Mouse (Mus musculus): Measurements from ENCODE around the gene Adcy1.

Gene Adcy1

DNA sequence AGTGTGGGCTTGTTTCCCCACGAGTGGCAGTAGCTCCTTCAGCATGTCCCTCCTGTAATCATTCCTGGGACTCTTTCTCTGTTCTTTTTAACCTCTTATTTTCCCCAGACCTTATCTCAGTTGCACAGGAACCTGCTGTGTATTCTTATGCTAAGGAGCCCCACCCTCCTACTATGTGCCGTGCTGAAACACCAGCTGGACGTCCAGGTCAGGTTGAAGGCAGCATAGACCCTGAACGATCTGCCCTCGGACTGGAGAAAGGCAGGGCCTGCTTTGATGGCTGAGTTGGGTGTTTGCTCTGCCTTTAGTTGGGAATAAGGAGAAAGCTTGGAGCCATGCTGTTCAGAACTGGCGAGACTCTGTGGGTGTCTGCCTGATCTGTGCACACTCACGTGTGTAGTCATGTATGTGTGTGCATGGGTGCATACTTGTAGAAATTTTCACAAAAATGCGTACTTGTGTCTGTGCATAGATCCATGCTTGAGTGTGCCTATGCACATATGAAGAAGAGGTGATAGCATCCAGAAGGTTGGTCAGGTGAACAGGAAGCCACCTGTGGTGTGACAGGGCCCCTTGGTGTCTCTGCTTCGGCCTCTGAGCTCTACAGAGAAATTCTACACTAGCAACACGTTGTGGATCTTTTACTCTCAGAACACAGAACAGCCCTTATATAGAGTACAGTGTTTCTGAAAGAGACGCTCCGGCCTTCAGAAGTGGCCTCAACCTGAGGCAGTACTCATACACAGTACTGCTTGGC, 5.4 kb downstream of the Adcy1 start:
- in situ Hi-C loops (cut with MboI; ENCODE audit: unreplicated experiment in 2 of 2) = no loop called here

DNA sequence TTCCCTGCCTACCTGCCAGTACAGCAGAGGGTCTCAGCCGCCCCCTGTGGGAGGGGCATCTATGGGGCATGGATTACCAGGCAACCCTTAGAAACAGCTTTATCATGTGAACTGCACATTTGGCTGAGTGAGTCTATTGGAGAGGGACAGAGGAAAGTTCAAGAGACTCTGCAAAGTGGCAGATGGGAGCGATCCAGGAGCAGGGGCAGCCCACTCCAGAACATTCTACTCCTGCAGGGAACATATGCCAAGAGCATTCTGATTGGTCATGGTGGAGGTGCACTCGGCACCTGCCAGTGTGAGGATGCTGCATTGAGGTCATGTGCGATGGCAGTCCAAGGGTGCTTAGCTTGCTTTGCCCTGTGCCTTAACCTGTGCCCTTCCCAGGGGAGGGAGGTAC, 6.5 kb downstream of the Adcy1 start:
- in situ Hi-C loops (cut with MboI; ENCODE audit: unreplicated experiment in 2 of 2) = no loop called here

DNA sequence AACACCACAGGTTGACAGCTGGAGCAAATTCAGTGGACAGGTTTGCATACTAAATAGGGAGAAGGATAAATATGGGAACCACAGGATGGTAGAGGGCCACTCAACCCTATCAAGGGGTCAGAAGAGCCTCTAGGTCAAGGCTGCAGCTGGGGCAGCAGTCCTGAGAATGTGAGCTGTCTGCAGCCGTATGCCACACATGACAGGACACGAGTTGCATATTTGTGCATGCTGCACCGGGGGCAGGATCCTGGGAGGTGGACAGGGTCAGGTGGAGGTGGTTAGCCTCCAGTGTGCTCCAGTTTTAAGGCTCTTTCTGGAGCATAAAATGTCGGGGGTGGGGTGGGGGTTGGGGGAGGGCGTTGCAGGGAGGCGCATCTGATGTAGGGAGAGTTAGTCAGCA, 8.3 kb downstream of the Adcy1 start:
- in situ Hi-C loops (cut with MboI; ENCODE audit: unreplicated experiment in 2 of 2) = no loop called here

DNA sequence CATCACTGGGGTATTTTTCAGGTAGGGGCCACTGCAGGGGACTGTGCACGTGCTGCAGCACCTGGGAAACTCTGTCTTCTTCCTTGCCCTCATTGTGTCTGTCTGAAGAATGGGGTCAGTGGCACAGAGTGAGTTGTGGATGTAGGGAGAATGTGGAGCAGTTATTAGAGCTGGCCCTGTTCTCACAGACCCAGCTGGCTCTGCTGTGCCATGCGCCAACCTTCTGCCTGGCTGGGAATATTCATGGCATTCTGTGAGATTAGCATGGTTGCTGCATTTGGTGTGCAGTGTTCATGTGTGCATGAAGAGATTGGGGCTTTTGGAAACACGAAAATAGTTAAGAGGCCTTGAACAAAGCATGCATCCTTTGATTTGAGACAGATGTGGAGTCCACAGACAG, 10.3 kb downstream of the Adcy1 start:
- in situ Hi-C loops (cut with MboI; ENCODE audit: unreplicated experiment in 2 of 2) = no loop called here

DNA sequence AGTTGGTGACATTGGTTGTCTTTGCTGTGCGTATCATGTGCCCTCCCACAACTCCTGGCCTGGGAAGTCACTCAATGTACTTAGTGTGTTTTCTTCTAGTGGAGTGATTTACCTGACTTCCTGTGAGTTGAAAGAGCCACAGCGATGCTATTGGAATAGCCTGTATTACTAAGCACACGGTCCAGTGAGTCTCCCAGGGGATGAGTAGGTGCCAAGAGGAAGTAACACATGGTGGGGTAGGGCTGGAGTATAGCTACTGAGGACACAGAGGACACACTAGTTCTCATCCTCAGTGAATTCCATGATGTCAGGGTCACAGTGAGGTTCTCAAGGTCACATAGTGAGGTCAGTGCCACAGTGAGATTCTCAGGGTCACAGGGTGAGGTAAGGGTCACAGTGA, 13.2 kb downstream of the Adcy1 start:
- in situ Hi-C loops (cut with MboI; ENCODE audit: unreplicated experiment in 2 of 2) = no loop called here

DNA sequence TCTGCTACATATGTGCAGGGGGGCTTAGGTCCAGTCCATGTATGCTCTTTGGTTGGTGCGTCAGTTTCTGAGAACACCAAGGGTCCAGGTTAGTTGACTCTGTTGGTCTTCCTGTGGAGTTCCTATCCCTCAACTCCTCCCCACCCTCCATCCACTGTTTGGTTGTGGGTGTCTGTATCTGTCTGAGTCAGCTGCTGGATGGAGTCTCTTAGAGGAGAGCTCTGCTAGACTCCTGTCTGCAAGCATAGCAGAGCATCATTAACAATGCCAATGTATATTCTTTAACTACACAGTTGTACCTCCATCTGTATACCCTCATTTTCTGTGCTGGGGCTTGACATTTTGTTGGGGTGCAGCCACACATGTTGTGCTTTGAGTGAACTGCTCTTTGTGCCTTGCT, 18.6 kb downstream of the Adcy1 start:
- in situ Hi-C loops (cut with MboI; ENCODE audit: unreplicated experiment in 2 of 2) = no loop called here

DNA sequence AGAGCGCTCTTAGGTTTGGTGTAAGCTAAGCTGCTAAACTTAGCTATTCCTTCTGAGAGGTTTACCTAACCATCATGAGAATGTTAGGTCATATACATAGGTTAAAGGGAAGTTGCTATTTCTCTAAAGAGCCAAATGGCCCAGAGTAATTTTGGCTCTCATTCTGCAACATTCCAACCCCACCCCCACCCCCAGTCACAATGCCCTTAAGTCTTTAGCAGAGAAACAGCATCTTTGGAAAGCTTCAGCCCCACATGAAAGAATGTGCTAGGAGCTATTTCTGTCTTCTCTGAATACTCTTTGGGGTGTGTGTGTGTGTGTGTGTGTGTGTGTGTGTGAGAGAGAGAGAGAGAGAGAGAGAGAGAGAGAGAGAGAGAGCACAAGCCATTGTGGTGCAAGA, 20.6 kb downstream of the Adcy1 start:
- in situ Hi-C loops (cut with MboI; ENCODE audit: unreplicated experiment in 2 of 2) = no loop called here

DNA sequence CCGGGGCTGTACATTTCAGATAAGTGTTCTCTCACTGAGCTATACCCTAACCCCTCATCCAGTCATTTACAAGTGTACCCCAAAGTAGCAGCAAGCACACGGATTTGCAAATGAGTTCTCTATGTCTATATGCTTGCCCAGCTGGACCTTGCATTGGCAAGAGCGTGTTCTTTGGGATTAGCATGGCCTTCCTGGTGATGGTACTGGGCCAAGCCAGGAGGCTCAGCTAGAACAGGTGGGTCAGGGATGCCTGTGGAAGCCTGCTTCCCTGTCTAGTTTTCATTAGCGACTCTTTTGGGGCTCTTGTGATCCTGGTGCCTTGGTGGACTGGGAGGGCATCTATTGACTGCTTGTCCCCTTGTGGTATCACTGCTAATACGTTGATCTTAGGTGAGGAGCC, 21.9 kb downstream of the Adcy1 start:
- in situ Hi-C loops (cut with MboI; ENCODE audit: unreplicated experiment in 2 of 2) = no loop called here

DNA sequence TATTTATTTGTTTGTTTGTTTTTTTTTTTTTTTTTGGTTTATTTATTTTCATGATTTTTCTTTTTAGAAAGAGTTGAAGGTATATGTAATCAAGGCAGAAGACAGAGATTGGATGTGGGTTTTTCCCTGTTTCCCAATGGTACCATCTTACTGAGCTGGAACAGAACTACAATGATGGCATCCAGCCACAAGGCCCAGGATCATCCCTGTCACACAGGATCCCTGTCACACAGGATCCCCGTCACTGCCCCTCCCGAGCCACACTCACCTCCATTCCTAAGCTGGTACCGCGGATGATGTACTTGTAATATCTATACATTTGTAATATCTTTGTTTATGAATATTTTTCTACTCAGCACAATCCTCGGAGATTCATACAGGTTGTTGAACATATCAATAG, 27.8 kb downstream of the Adcy1 start:
- in situ Hi-C loops (cut with MboI; ENCODE audit: unreplicated experiment in 2 of 2) = no loop called here

DNA sequence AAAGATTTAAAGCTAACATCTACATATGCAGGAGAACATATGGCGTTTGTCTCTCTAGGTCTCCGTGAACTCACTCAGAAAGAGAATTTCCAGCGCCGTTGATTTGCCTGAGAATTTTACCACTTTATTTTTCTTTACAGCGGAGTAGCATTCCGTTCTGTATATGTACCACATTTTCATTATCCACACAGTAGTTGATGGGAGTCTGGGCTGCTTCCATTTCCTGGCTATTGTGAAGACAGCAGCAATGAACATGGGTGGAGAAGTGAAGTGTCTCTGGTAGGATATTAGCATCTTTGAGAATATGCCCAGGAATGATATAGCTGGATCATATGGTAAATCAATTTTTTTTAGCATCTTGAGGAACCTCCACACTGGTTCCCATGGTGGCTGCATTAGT, 31.6 kb downstream of the Adcy1 start:
- in situ Hi-C loops (cut with MboI; ENCODE audit: unreplicated experiment in 2 of 2) = no loop called here

DNA sequence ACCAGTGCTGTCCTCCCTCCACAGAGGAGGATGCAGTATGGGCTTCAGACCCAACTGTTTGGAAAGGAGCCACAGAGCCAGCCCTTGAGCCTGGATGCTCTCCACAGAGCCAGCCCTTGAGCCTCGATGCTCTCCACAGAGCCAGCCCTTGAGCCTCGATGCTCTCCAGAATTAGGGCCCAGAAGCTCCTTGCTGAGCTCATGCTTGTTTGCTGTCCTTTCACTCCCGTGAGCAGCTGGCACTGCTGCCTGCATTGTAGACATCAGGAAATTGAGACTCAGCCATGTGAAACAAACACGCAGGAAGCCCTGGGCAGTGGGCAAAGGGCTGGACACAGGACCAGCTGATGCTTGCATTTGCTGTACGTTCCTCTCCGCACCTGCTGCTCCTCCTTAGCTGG, 38.4 kb downstream of the Adcy1 start:
- in situ Hi-C loops (cut with MboI; ENCODE audit: unreplicated experiment in 2 of 2) = no loop called here

DNA sequence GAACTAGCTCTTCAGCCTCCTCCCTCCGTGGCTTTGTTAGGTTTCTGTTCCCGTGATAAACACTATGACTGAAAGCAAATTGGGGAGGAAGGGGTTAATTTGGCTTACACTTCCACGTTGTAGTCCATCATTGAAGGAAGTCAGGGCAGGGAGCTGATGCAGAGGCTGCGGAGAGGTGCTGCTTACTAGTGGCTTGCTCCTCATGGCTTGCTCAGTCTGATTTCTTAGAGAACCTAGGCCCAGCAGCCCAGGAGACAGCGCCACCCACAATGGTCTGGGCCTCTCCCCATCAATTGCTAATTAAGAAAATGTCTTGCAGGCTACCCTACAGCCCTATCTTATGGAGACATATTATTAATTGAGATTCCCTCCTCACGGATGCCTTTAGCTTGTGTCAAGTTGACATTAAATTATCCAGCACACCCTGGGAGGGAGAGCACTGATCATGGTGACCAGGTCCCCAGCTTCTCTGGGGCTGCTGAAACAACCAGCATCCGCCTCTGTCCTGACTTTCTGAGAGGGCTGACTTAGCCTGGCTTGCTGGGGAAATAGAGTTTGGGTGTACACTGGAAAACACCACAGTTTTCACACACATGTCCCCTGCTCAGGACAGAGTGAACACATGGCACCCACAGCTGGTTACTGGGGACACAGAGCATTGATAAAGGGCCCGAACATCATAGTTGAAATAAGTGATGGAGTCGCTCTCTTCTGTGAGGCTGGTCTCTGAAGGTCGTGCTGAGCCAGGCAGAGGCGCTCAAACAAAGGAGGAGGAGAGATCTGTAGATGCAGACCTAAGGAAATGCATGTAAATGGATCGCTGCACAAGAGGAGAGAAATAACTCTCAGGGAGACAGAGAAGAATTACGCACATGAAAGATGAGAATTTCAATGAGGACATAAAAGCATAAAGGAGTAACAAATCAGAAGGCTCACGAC, 39.2 kb downstream of the Adcy1 start:
- in situ Hi-C loops (cut with MboI; ENCODE audit: unreplicated experiment in 2 of 2) = no loop called here

DNA sequence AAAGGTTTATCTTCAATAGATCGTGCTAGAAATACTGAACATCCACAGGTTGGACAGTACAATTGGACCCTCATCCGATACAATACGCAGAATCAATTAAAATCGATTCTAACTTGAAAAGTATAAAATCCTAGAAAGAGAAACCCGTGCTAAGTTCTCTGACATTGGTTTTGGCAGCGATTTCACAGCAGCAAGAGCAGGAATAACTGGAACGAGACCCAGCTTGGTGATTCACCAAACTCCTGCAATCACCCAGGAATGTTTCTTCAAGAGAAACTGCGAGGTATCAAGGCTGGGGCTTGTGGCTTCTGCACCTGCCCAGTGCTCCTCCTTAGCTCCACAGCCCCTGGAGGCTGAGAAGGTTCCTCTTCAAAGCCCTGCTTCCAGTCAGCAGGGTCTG, 42.0 kb downstream of the Adcy1 start:
- in situ Hi-C loops (cut with MboI; ENCODE audit: unreplicated experiment in 2 of 2) = no loop called here

DNA sequence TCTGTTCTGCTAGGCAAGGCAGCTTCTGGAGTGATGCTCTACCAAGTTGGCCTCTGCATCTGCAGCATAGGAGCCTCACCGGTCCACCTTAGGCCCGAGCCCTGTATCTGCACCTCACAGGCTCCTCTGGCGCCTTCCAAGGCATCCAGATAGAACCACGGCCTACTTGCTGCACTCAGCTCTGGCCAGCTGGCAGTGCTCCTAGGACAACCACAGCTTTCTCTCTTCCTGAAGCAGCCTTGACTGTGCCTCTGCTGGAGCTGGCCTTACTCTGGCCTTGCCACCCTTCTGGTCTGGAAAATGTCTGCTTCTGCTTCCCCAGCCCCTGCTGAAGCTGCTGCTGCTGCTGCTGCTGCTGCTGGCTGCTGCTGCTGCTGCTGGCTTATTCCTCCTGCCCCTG, 45.8 kb downstream of the Adcy1 start:
- in situ Hi-C loops (cut with MboI; ENCODE audit: unreplicated experiment in 2 of 2) = no loop called here

DNA sequence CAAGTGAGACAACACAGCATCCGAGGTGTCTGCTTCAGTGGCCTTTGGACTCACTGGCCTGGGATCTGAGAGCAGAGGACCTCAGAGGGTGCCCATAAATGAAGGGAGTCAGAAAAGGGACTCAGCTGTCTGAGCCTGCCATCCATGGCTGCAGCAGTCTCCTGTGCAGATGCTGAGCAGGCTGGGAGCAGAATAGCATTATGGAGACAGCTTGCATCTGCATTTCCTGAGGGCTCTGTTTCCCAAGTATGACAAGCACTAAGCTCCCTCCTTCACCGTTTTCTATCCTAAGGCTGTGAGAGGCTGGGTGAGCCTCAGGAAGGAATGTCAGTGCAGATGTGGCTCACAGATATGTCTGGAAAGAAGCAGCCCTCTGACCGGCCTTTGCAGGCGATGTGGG, 49.8 kb downstream of the Adcy1 start:
- in situ Hi-C loops (cut with MboI; ENCODE audit: unreplicated experiment in 2 of 2) = no loop called here

DNA sequence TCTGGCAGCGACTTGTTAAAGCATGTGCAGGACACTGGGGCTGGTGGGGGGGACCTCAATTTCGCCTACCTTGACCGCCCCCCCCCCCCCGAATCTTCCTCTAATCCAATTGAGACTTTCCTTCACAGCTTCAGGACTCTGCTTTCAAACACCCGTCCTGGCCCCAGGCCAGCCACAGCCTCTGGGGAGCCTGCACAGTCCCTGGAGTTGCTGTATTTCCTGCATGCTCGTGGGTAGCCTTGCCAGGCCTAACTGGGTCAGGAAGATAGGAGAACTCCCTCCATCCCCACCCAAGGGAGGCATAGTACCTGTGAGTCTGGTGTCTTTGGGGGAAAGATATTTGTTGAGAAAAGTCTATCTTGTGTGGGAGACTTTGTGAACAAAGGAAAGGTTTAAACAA, 50.4 kb downstream of the Adcy1 start:
- in situ Hi-C loops (cut with MboI; ENCODE audit: unreplicated experiment in 2 of 2) = no loop called here

DNA sequence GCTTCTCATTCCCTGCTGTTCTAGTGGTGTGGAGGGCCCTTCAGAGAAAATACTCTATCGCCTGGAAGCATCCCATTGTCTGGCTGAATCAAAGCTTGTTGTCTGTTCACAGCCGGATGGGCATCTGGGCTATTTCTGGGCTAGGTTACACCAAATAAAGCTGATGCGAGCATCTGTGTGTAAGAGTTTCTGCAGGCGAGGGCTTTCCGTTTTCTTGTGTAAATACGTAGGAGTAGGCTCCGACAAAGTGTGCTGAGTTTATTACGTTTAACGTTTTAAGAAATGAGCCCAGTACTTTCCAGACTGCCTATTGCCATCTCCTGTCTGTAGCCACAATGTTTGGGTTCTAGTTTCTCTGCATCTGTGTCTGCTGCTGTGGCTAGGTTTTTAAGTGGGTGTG, 51.0 kb downstream of the Adcy1 start:
- in situ Hi-C loops (cut with MboI; ENCODE audit: unreplicated experiment in 2 of 2) = no loop called here

DNA sequence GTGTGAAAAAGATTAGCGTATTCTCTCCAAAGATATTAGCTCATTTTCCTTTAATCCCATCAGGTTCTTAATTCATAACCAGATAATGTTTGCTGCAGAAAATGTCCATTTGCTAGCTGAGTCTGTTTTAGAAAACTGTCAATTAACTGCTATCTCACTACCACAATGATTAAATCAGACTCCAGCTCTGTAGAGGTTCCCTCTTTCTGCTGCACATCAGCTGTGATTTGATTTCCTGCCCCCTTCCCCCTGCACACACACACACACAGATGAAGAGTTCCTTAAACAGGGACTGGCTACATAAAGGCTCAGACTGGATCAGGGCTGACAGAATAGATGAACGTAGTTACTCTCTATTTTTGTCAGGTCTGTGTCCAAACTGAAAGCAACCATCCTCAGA, 53.4 kb downstream of the Adcy1 start:
- in situ Hi-C loops (cut with MboI; ENCODE audit: unreplicated experiment in 2 of 2) = no loop called here

DNA sequence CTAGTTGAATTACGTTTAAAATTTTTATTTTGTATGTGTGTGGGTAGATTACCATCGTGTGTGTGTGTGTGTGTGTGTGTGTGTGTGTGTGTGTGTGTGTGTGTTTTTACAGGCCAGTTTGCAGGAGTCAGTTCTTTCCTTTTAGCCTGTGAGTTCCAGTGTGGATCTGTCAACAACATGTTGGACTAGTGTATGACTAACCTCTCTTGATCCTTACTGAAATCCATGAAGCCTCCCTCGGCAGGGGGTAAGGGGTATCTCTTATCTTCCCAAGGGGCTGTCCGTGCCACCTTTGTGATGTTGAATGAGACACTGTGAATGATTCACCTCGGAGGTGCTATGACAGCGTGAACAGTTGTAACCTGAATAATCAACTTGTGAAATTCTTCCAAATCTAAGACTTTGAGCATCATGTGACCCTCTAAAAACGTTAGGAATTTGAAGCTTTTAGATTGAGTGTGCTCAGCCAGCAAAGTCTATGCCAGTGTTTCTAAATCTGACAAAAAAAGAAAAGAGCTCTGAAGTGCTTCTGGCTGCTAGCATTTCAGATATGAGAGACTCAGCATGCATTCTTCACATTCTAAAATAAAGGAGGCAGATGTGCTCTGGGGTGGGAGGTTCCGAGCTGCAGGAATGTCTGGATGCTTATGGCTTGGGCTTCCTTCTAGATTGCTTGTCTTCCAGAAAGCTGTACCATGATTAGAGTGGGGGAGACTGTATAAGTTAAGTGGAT, 66.2 kb downstream of the Adcy1 start:
- in situ Hi-C loops (cut with MboI; ENCODE audit: unreplicated experiment in 2 of 2) = no loop called here

DNA sequence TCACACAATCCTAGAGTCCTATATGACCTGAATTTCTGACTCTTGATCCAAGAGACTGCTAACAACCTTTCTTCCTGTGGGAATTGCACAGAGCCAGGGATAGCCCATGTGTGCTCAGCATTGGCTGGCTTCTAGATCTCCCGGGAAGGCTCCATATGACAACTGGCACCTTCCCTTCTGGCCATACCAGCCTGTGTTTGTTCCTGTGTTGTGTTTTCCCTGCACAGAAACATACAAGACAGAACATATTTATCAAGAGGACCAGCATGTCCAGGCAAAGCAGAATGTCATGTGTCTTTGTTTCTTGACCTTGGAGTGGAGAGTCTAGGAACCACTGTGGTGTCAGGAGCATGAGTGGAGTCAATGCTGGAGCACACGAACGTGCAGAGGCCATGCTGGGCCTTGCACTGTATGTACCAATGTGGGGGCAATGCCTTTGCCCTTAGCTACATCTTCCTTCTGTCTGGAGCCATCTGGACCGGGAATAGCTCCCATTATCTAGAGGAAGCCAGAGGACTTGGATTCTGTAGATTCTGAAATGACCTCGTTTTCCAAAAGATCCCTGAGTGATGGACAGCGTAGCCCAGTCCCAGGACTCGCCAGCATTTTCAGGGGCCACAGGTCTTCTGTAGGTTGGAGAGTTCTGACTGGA, 69.6 kb downstream of the Adcy1 start:
- in situ Hi-C loops (cut with MboI; ENCODE audit: unreplicated experiment in 2 of 2) = no loop called here

DNA sequence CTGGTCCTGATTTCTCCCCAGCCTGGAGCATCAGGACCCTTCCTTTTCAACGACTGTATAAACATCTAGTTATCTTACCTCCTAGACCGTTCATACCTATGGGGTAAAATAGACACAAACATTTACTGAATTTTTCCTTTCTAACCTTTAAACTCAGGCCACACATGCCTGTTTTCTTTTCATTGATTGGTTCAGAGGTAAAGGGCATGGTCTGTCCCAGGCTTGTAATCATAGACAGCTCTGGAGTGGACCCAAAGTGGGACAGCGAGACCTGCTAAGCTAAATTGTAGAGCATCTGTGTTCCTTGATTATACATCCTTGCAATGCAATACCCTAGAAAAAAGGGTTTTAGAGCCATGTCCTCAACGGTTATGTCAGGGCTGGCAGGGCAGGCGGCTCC, 70.4 kb downstream of the Adcy1 start:
- in situ Hi-C loops (cut with MboI; ENCODE audit: unreplicated experiment in 2 of 2) = no loop called here
